Mouse (Mus musculus): ENCODE measurements around the gene Hacd1.

DNA sequence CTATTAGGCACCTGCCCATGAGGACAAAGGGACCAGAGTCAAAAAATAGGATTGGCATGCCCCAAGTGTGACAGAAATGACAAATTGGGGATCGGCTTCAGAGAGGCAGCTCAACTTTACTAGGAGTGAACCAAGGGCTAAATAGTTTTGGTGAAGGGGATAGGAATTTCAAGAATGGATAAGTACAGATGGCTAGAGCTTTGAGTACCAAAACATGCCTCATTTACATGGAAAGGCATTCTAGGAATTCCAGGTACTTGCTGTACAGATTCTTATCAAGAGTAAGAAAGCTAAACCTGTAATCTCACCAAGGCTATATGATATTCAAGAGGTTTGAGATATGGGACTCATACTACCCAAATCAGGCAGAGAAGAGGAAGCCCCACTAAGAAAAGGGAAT is 95.8 kb downstream of the Hacd1 start:
- no peak for TF ChIP-seq GATA1 (IDR thresholded peaks at IDR 0.05; ENCODE audit: low read length)
- no peak for TF ChIP-seq TAL1 (IDR thresholded peaks at IDR 0.05; ENCODE audit: low read length)

Measured in erythroblast, embryonic 14.5 days (primary cell).